Mouse (Mus musculus): ENCODE measurements at regions not wholly inside any gene's neighbourhood (a gene's known extent, or its start where the extent isn't known, plus 50 kb on each side); places are given as distances from the start of the nearest gene placed in this dataset.

GRCm38 (mm10) chr5:126257860-126258259 is 726.3 kb downstream of the Tmem132b start:
- H3K27me3 ChIP-seq = no peaks in the 10 kb centered on the region
- H3K36me3 ChIP-seq = no peaks in the 10 kb centered on the region
- H3K4me3 ChIP-seq (replicated peaks) = no peak overlapping the region
- no peak overlapping the region for H3K4me2 ChIP-seq (replicated peaks)
- WGBS = 73% methylated on average over 5 of the region's 5 CpGs
- H3K27ac ChIP-seq (replicated peaks) = no peak overlapping the region
- no peak for ATAC-seq (ENCODE audit: insufficient number of reproducible peaks, low FRiP score, low TSS enrichment, low read depth)
- H3K9me3 ChIP-seq (replicated peaks) = no peaks in the 10 kb centered on the region
- no peak overlapping the region for H3K9ac ChIP-seq
- no peaks in the 10 kb centered on the region for H3K4me1 ChIP-seq

GRCm38 (mm10) chr5:126266471-126266870 is 734.9 kb downstream of the Tmem132b start:
- H3K9ac ChIP-seq = no peak overlapping the region
- H3K36me3 ChIP-seq = no peaks in the 10 kb centered on the region
- H3K4me1 ChIP-seq = no peaks in the 10 kb centered on the region
- H3K4me3 ChIP-seq (replicated peaks) = no peak overlapping the region
- H3K9me3 ChIP-seq (replicated peaks) = no peaks in the 10 kb centered on the region
- H3K27me3 ChIP-seq = no peaks in the 10 kb centered on the region
- WGBS = 79% methylated on average over 2 of the region's 2 CpGs
- H3K27ac ChIP-seq (replicated peaks) = no peak overlapping the region
- no peak for ATAC-seq (ENCODE audit: insufficient number of reproducible peaks, low FRiP score, low TSS enrichment, low read depth)
- no peak overlapping the region for H3K4me2 ChIP-seq (replicated peaks)

GRCm38 (mm10) chr5:126266929-126267609 is 735.5 kb downstream of the Tmem132b start:
- H3K4me3 ChIP-seq (replicated peaks) = no peak overlapping the region
- no peak for ATAC-seq (ENCODE audit: insufficient number of reproducible peaks, low FRiP score, low TSS enrichment, low read depth)
- 67% methylated on average over 2 of the region's 2 CpGs for WGBS
- no peak overlapping the region for H3K27ac ChIP-seq (replicated peaks)
- H3K9ac ChIP-seq = no peak overlapping the region
- H3K4me1 ChIP-seq = no peaks in the 10 kb centered on the region
- no peaks in the 10 kb centered on the region for H3K9me3 ChIP-seq (replicated peaks)
- H3K27me3 ChIP-seq = no peaks in the 10 kb centered on the region
- H3K36me3 ChIP-seq = no peaks in the 10 kb centered on the region
- H3K4me2 ChIP-seq (replicated peaks) = no peak overlapping the region

- Histone ChIP-seq H3K9ac (no peak overlapping the region), H3K27ac (replicated peaks) (no peak overlapping the region), H3K4me1 (no peaks in the 10 kb centered on the region), H3K27me3 (no peaks in the 10 kb centered on the region), H3K4me2 (replicated peaks) (no peak overlapping the region), H3K4me3 (replicated peaks) (no peak overlapping the region), H3K9me3 (replicated peaks) (no peaks in the 10 kb centered on the region), H3K36me3 (no peaks in the 10 kb centered on the region)
- no peak for ATAC-seq (ENCODE audit: insufficient number of reproducible peaks, low FRiP score, low TSS enrichment, low read depth)
- WGBS = 77% methylated on average over 4 of the region's 4 CpGs
Measured at GRCm38 (mm10) chr5:126268592-126268991, 737.0 kb downstream of the Tmem132b start.

- Histone ChIP-seq H3K4me3 (replicated peaks) (no peak overlapping the region), H3K27me3 (no peaks in the 10 kb centered on the region), H3K4me2 (replicated peaks) (no peak overlapping the region), H3K27ac (replicated peaks) (no peak overlapping the region), H3K36me3 (no peaks in the 10 kb centered on the region), H3K9me3 (replicated peaks) (no peaks in the 10 kb centered on the region), H3K4me1 (no peaks in the 10 kb centered on the region), H3K9ac (no peak overlapping the region)
- ATAC-seq (ENCODE audit: insufficient number of reproducible peaks, low FRiP score, low TSS enrichment, low read depth) = no peak
- WGBS = 65% methylated on average over 8 of the region's 8 CpGs
Measured at GRCm38 (mm10) chr5:126274316-126274715, 742.7 kb downstream of the Tmem132b start.

- 27% methylated on average over 10 of the region's 10 CpGs for WGBS
- H3K4me3 ChIP-seq (replicated peaks) = no peak overlapping the region
- no peaks in the 10 kb centered on the region for H3K9me3 ChIP-seq (replicated peaks)
- no peaks in the 10 kb centered on the region for H3K4me1 ChIP-seq
- ATAC-seq (ENCODE audit: insufficient number of reproducible peaks, low FRiP score, low TSS enrichment, low read depth) = no peak
- H3K36me3 ChIP-seq = no peaks in the 10 kb centered on the region
- H3K9ac ChIP-seq = no peak overlapping the region
- no peak overlapping the region for H3K27ac ChIP-seq (replicated peaks)
- H3K4me2 ChIP-seq (replicated peaks) = no peak overlapping the region
- no peaks in the 10 kb centered on the region for H3K27me3 ChIP-seq
Measured at GRCm38 (mm10) chr5:126281057-126281728, 749.6 kb downstream of the Tmem132b start.

- Histone ChIP-seq H3K36me3 (no peaks in the 10 kb centered on the region), H3K9ac (no peak overlapping the region), H3K4me1 (no peaks in the 10 kb centered on the region), H3K4me2 (replicated peaks) (no peak overlapping the region), H3K9me3 (replicated peaks) (no peaks in the 10 kb centered on the region), H3K4me3 (replicated peaks) (no peak overlapping the region), H3K27ac (replicated peaks) (no peak overlapping the region), H3K27me3 (no peaks in the 10 kb centered on the region)
- 6% methylated on average over 7 of the region's 7 CpGs for WGBS
- ATAC-seq (ENCODE audit: insufficient number of reproducible peaks, low FRiP score, low TSS enrichment, low read depth) = no peak
Measured at GRCm38 (mm10) chr5:126281782-126282181, 750.2 kb downstream of the Tmem132b start.

- Histone ChIP-seq H3K36me3 (no peaks in the 10 kb centered on the region), H3K9me3 (replicated peaks) (no peaks in the 10 kb centered on the region), H3K9ac (no peak overlapping the region), H3K4me2 (replicated peaks) (no peak overlapping the region), H3K27ac (replicated peaks) (no peak overlapping the region), H3K4me3 (replicated peaks) (no peak overlapping the region), H3K4me1 (no peaks in the 10 kb centered on the region), H3K27me3 (no peaks in the 10 kb centered on the region)
- WGBS = 74% methylated on average over 6 of the region's 6 CpGs
- no peak for ATAC-seq (ENCODE audit: insufficient number of reproducible peaks, low FRiP score, low TSS enrichment, low read depth)
Measured at GRCm38 (mm10) chr5:126324847-126325246, 793.3 kb downstream of the Tmem132b start.

- H3K4me2 ChIP-seq (replicated peaks) = no peak overlapping the region
- no peak overlapping the region for H3K9ac ChIP-seq
- no peak for ATAC-seq (ENCODE audit: insufficient number of reproducible peaks, low FRiP score, low TSS enrichment, low read depth)
- no peak overlapping the region for H3K4me3 ChIP-seq (replicated peaks)
- no peak overlapping the region for H3K27ac ChIP-seq (replicated peaks)
- H3K9me3 ChIP-seq (replicated peaks) = no peaks in the 10 kb centered on the region
- H3K36me3 ChIP-seq = no peaks in the 10 kb centered on the region
- H3K27me3 ChIP-seq = no peaks in the 10 kb centered on the region
- 44% methylated on average over 3 of the region's 3 CpGs for WGBS
- H3K4me1 ChIP-seq = no peaks in the 10 kb centered on the region
Measured at GRCm38 (mm10) chr5:126328276-126328675, 796.7 kb downstream of the Tmem132b start.

GRCm38 (mm10) chr5:126335091-126335490 is 803.5 kb downstream of the Tmem132b start:
- Histone ChIP-seq H3K4me1 (no peaks in the 10 kb centered on the region), H3K9me3 (replicated peaks) (no peaks in the 10 kb centered on the region), H3K9ac (no peak overlapping the region), H3K4me3 (replicated peaks) (no peak overlapping the region), H3K27ac (replicated peaks) (no peak overlapping the region), H3K36me3 (no peaks in the 10 kb centered on the region), H3K27me3 (no peaks in the 10 kb centered on the region), H3K4me2 (replicated peaks) (no peak overlapping the region)
- ATAC-seq (ENCODE audit: insufficient number of reproducible peaks, low FRiP score, low TSS enrichment, low read depth) = no peak
- 55% methylated on average over 7 of the region's 7 CpGs for WGBS

- Histone ChIP-seq H3K36me3 (no peaks in the 10 kb centered on the region), H3K27ac (replicated peaks) (no peak overlapping the region), H3K4me3 (replicated peaks) (no peak overlapping the region), H3K4me1 (no peaks in the 10 kb centered on the region), H3K4me2 (replicated peaks) (no peak overlapping the region), H3K9ac (no peak overlapping the region), H3K9me3 (replicated peaks) (no peaks in the 10 kb centered on the region), H3K27me3 (no peaks in the 10 kb centered on the region)
- ATAC-seq (ENCODE audit: insufficient number of reproducible peaks, low FRiP score, low TSS enrichment, low read depth) = no peak
- 51% methylated on average over 6 of the region's 6 CpGs for WGBS
Measured at GRCm38 (mm10) chr5:126335553-126336520, 804.3 kb downstream of the Tmem132b start.

Data from embryonic facial prominence, embryonic 15.5 days (tissue).